Mouse (Mus musculus) CH12.LX (cell line): ENCODE measurements around the gene Gpcpd1.

Experiments used
- CTCF ChIP-seq, 2 experiments: IDR thresholded peaks in 1 of 2; conservative IDR thresholded peaks in 1 of 2; 2 replicates each; pipeline ENCODE4 v1.5.1; 2011 to 2012; ENCODE audit warnings: low read depth in 2 of 2, low read length in 2 of 2, improper control_type of control experiment in 1 of 2, inconsistent platforms in 1 of 2, mild to moderate bottlenecking in 1 of 2, moderate library complexity in 1 of 2
- EP300 ChIP-seq: IDR thresholded peaks from 2 replicates; pipeline ENCODE4 v1.6.1; 2011; ENCODE audit warnings: low read length, improper control_type of control experiment
- RAD21 ChIP-seq: IDR thresholded peaks from 2 replicates; pipeline ENCODE4 v1.6.1; 2011; ENCODE audit warnings: low read depth, mild to moderate bottlenecking, low read length, improper control_type of control experiment, moderate library complexity
- UBTF ChIP-seq: IDR thresholded peaks from 2 replicates; pipeline ENCODE4 v1.6.1; 2012; ENCODE audit warnings: low read depth, mild to moderate bottlenecking, inconsistent platforms, low read length, improper control_type of control experiment, moderate library complexity
- USF1 ChIP-seq: IDR thresholded peaks from 2 replicates; pipeline ENCODE4 v1.6.1; 2014; ENCODE audit warnings: low read depth, mild to moderate bottlenecking, inconsistent platforms, low read length, improper control_type of control experiment

GRCm38 (mm10) chr2:132604922-132605321, 17.4 kb upstream of the Gpcpd1 start:
- peak; percentile 81 for TF ChIP-seq EP300
- TF ChIP-seq CTCF (conservative IDR thresholded peaks at IDR 0.05 in 1 of 2, IDR thresholded peaks at IDR 0.05 in 1 of 2; ENCODE audit: low read depth in 2 of 2, low read length in 2 of 2), result no peak
- no peak for TF ChIP-seq RAD21
- TF ChIP-seq USF1, result no peak
- no peak for TF ChIP-seq UBTF
